Mouse (Mus musculus): Measurements from ENCODE around the gene Clec1a.

Gene Clec1a

DNA sequence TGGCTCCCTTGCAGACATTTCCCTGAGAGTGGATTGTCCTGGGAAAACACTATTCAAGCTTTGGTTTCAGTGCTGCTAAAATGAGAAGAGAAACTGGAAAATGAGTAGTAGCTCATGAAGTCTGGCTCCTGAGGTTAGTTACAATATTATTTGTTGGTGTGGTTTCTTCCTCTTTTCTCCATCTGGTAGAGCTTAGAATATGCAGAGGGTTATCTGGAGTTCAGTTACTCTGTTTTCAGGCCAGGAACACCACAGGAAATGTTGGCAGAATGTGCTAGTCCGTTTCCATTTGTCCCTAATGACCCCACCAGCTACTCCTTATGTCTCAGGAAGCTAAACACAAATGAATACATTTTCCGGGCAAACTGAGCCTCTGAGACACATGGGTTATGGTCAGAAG, 44.5 kb downstream of the Clec1a start:
- DNase-seq (ENCODE audit: inconsistent age in 2 of 2, low spot score in 1 of 2): peak in 1 of 2 experiments; percentile 24

DNA sequence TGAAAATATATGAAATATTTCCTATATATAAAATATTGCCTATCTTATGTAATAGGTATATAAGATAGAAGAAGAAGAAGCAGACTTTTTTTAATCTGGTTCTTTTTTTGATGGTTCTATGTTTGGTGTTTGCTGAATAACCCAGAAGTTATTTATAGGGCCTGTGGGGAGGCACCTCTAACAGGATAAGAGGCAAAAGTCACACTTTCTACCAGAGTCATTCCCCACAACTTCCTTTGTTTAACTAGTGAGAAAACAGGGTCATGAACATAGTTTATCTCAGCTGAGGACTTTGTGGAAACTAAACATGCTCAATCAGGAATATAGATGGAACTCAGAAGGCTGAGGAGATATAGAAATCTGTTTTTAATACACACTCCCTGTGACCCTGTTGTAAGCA, 45.8 kb downstream of the Clec1a start:
- no peak for DNase-seq (ENCODE audit: inconsistent age in 2 of 2, low spot score in 1 of 2)

DNA sequence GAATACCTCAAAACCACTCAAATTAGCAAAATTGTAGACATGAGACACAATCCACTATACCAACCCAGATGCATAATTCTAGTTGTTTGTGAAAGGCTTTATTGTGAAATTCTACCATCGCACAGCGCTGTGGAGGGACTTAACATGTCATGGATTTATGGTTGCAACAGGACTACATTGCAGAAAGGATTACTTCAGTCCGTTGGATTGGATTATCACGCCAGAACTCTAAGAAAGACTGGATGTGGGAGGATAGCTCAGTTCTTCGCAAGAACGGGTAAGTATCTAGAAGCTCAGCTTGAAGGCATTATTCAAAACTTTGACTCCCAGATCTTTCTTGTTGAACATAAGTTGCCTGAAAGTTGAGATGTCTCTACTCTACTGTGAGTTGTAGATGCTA, 48.4 kb downstream of the Clec1a start:
- DNase-seq (ENCODE audit: inconsistent age in 2 of 2, low spot score in 1 of 2): no peak

DNA sequence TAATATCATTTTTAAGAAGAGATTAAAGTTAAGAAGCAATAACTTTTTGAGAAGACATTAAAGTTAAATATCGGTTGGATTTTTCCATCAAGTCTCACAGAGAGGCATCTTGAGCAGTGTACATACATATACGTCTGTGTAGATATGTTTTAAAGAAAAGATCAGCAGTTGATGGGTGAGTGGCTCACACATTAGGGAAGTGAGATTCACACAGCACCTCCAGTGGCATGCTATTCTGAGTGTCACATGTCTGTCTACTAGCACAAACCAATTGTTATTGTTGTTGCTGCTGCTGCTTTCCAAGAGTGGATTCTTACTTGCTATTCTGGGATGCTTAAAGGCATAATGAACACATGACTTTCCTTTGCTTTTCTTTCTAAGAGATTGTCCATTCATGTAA, 49.4 kb downstream of the Clec1a start:
- DNase-seq (ENCODE audit: inconsistent age in 2 of 2, low spot score in 1 of 2): no peak

DNA sequence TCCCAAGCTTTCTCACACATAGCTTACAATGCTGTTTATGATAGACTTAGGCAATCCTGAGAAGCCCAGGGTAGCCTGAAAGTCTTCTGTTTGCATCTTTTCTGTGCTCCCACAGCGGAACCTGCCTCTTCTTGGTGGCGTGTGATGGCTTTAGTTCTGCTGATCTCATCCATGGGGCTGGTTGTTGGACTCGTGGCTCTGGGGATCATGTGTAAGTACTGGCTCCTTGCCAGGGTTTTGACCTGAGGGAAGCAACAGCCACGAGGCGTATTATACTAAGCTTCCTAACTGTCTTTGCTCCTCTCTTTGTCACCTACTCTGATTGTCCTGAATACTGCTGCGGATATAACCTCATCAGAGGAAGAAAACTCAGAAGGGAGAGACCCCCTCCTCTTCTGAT, 51.9 kb downstream of the Clec1a start:
- DNase-seq (ENCODE audit: inconsistent age in 2 of 2, low spot score in 1 of 2): peak; percentile 20 to 63

DNA sequence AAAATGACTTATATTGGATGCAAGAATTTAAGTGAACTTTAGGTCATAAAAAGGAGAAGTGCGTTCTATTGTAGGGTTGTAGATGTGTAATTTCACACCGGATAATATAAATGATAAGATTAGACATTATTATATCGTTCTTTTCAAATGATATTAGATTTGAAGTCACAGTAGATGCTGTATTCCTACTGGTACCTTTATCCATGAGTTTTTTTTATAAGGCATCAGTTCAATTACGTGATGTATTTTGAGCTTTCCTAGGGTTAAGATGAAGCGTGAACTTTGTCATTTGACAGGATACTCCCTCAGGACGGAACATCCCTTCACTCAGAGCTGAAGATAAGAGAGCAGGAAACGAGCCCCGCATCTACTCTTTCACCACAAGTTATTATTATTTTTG, 54.8 kb downstream of the Clec1a start, which contains the start of gene Clec1b:
TSS of gene Clec1b (plus strand) at position 301 of the 400 bp plus-strand sequence.
- DNase-seq (ENCODE audit: inconsistent age in 2 of 2, low spot score in 1 of 2): no peak

DNA sequence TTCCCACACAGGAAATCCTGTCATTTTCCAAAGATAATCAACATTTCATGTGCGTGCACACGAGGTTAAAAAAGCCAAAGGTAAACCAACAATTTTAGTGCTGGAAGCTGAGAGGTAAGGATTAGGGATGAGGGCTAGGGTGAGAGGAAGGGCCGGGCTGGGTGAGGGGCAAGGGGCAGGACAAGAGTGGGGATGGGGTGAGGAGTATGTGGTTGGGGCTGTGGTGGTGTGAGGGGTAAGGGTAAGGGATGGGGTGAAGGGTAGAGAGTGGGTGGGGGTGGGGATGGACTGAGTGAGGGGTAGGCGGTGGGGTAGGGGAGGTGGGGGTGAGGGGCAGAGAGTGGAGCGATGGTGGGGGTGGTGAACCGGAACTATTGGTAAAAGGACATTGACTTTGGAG, 58.1 kb downstream of the Clec1a start:
- no peak for DNase-seq (ENCODE audit: inconsistent age in 2 of 2, low spot score in 1 of 2)

DNA sequence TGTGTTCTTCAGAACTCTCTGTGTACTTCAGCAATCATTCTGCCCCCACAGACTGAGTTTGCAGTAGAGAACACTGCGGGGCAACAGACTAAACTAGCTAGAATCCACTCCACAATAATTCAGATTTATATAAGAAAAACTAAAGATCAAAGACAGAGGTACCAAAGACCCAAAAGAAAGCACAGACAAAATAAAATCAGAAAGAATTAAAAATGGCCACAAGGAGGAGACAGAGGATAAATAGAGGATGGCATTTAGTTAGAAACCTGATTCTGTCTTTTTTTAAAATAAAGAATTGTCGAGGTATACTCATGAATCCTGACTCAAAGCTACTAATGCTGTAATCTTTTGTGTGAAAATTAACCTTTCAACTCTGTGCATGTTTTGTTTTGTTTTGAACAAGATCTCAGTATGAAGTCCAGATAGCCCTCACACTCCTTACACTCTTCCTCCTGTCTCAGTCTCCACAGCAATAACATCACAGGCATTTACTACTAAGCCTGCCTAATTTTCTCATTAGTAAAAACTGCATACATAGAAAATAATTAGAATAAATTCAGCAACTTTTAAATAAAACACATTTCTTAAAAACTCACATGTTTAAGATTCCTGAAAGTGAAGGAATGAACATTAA, 58.6 kb downstream of the Clec1a start:
- DNase-seq (ENCODE audit: inconsistent age in 2 of 2, low spot score in 1 of 2): peak in 1 of 2 experiments; percentile 51

DNA sequence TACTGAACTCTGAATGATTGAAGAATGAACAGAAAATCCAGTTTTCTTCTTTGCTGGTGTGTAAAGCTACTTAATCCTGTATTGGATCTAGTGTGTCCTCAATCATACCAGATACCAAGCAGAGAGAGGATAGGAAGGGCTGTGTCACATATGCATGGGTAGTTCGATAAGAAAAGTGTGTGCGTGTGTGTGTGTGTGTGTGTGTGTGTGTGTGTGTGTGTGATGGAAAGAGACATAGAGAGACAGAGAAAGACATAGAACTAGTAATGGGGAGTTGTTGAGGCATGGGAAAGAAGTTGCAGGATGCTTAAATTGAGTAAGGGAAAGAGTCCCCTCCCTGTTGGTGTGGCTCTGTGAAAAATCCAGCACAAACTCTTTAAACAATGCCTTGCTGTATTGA, 66.0 kb downstream of the Clec1a start, which contains the start of gene Clec12b:
TSS of gene Clec12b (minus strand) at position 101 of the 400 bp plus-strand sequence.
- no peak for DNase-seq (ENCODE audit: inconsistent age in 2 of 2, low spot score in 1 of 2)

DNA sequence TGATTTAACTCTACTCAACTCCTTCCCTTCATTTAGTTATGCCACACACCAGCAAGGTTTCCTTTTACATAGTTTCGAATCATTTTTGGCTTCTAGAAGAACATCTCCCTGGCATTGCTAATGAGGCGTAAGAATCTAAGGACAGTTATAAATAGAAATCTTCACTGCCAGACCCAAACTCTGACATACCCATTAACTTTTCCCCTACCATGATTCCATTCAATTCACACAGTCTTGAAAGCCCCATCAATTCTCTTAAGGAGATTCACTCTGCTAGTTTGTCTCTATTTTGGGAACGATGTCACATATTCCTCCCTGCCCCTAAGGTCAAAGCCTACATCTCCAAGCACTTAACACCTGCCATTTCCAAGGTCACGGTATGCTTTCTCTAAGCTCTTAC, 66.8 kb downstream of the Clec1a start:
- no peak for DNase-seq (ENCODE audit: inconsistent age in 2 of 2, low spot score in 1 of 2)

DNA sequence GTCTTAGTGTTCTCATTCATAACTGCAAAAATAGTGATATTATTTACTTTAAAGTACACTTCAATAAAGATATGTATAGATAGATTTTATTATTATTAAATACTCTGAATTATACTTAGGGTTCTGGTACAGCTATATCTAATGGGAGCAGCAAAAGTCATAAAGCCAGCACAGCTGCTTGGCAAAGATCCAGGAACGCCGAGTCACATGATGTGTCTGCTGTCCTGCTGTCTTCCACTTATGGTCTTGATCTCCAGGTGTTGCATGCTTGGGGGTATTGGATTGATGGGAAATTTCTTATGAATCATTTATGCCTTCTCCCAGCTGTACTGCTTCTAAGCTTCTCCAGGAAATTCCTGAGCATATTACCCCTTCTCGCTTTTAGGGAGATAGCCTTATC, 68.3 kb downstream of the Clec1a start:
- DNase-seq (ENCODE audit: inconsistent age in 2 of 2, low spot score in 1 of 2): no peak

DNA sequence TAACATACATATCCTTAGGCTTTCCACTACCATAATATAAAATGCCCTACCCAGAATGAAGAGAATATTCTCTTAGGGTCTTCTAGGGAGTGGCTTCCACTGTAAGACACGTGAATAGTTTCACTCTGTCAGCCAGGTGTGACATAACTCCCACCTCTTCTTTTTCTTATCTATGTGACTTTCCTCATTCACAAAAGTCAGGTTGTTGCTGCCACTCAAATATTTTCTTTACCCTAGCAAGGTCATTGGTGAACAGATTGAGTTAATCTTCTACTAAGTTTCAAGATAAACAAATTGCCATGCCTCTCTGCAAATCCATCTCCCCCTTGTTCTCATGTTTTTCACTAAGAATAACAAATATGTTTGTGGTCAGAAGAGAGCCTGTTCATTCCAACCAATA, 70.1 kb downstream of the Clec1a start:
- DNase-seq (ENCODE audit: inconsistent age in 2 of 2, low spot score in 1 of 2): no peak

DNA sequence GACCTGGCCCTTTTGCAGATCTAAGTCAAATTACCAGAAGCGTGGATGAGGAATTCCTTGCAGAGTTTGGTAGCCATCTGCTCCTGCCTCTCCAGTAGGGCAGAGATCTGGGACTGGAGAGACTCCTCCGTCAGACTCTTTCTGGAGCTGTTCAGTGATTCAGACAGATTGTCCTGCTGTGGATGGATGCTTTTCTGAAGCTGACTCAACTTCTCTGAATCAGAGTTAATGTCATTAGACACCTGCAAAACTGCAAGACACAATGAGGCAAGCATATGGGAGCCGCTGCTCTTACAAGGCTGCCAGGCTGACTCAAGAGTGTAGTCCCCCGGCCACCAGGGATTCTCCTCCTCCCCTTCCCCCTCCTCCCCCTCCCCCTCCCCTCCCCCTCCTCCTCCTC, 71.3 kb downstream of the Clec1a start:
- no peak for DNase-seq (ENCODE audit: inconsistent age in 2 of 2, low spot score in 1 of 2)

DNA sequence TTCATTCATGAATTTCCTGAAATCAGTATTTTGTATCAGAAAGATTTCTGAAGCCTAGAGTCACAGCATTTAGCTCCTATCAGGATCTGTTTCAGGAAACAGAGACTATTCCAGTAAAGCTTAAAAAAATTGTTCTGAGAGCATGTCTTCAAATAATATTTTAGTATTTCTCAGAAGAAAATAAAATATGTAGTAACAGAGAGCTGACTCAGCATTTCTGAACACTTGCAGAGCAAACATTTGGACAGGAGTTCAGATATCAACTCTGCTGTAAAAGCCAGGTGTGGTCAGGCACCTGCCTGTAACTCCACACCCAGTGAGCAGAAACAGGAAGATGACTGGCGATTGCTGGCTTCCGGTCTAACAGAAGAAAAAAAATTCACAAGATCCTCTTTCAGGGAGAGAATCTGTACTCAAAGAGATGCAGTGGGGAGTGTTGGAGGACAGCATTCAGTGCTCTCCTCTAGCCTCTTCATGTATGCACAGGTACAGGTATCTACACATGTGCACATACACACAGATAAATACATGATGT, 76.8 kb downstream of the Clec1a start:
- no peak for DNase-seq (ENCODE audit: inconsistent age in 2 of 2, low spot score in 1 of 2)

Data from adrenal gland, adult (tissue).